Mouse (Mus musculus) cerebellum, adult 11 months (tissue): ENCODE data around the gene Rhox3a.
"Not testable (repeated sequence)": the region's sequence is repeated elsewhere in the genome, so short reads cannot be mapped to it uniquely, and the experiment has no call there.

Experiments
- DNase-seq: peaks from one replicate; pipeline ENCODE4 v3.0.0; 2022

Gene Rhox3a

DNA sequence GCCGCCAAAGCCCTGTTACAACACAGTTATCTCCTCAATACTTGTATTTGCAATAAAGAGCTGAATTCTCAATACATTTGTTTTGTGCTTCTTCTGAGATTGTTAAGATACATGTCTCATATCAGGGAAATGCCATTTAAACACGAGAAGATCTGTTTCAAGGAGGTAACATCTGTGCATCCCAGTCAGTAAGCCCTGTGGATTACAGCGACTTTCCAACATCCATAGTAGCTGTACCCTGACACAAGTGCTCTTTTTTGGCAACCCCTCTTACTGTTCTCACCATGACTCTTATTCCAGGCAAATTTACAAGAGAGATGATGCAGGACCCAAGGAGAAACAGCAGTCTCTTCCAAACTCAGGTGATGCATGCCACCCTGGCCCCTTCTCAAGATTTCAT is at the start of gene Rhox3a:
Gene Rhox3a, plus strand, starts transcription at position 301 of the 400 bp plus-strand sequence.
- DNase-seq, result not testable (repeated sequence)

DNA sequence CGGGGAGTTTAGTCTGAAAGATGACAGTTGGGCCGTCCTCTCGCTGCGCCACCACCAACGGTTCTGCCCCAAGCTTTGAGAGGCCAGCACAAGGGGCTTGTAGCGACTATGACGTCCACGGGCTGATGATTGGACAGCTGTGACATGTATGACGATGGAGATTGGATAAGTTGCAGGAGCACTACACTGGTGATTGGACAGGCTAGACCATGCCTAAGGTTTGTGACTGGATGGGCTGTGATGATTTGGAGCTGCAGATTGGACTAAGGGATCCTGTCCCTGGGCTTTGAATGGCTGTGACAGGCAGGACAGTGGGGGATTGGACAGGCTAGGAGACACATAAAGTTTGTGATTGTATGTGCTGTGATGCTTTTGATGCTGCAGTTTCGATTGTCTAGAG is 38.8 kb upstream of the Rhox3a start, which contains the start of gene Gm9:
Gene Gm9, minus strand, starts transcription at position 101 of the 400 bp plus-strand sequence.
- DNase-seq, result no peak

- DNase-seq, result not testable (repeated sequence)
Observed at GRCm38 (mm10) chrX:37222158-37222557, 27.6 kb upstream of the Rhox3a start, which contains the start of gene Rhox1. TSS of gene Rhox1 (minus strand) at chrX:37222258.

DNA sequence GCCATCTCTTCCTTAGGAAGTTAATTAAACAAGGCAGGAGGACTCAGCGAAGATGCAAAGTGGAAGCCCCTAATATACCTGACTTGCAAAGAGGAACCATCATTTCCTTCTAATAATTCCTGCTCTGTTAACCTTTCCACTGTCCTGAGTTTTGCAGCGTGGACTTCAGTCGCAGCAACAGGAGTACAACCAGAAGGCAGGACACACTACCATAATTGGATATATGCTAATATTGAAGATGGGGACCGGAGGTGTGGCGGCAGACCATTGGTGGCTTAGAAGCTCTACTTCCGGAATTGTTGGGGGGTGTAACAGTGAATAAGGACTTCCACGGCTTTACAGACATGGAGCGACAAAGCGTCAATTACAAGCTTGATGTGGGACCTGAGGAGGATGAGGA is 5.0 kb upstream of the Rhox3a start, which contains the start of gene Rhox2a:
Gene Rhox2a, plus strand, starts transcription at position 301 of the 400 bp plus-strand sequence.
- DNase-seq, result not testable (repeated sequence)

GRCm38 (mm10) chrX:37265038-37265437 is 15.3 kb downstream of the Rhox3a start, which contains the start of gene Rhox4a:
TSS of gene Rhox4a (plus strand) at chrX:37265338.
- DNase-seq, result not testable (repeated sequence)
